In genomic region chr13:47099265-47099664, GRCm38 (mm10) we compare ENCODE assay signal across 15 mouse cellular contexts.
"Had no signal": no experiment of that assay in that cellular context is flagged by ENCODE, and none has a peak within 500 bp of the region (broad histone marks: within the 10 kb centered on the region; RNA-seq: fewer than 3 reads in every experiment).

No protein-coding gene starts in this region.

- H3K27me3 ChIP-seq: neural tube, embryonic 15.5 days; stomach, embryonic 15.5 days had no signal

- H3K4me2 ChIP-seq: neural tube, embryonic 15.5 days; stomach, embryonic 15.5 days had no signal

- H3K9ac ChIP-seq: neural tube, embryonic 15.5 days; stomach, embryonic 15.5 days had no signal

- H3K9me3 ChIP-seq: neural tube, embryonic 15.5 days; stomach, embryonic 15.5 days had no signal

- H3K27ac ChIP-seq: neural tube, embryonic 15.5 days; stomach, embryonic 15.5 days; stomach, postnatal 0 days had no signal

- H3K4me3 ChIP-seq: neural tube, embryonic 15.5 days; stomach, embryonic 15.5 days had no signal

- DNase-seq: retina, postnatal 1 day; right cerebral cortex, adult 18-20 months; right cerebral cortex, postnatal 14 days; right cerebral cortex, postnatal 25 days; right cerebral cortex, postnatal 4 days; spleen, adult 18-20 months; thymus, adult 18-20 months; thymus, adult 2 months; thymus, postnatal 14 days; thymus, postnatal 25 days; thymus, postnatal 36 days; thymus, postnatal 4 days had no signal
